Mouse (Mus musculus) heart, embryonic 14.5 days (tissue): ENCODE data around the gene Ubtd2. TPM values are rescaled to one million over a fixed set of nuclear protein-coding genes. Genes with fewer than 3 reads are reported as not detected.

Source experiments
- ATAC-seq: fragments of 200-750 bp; cut with Nextera tagmentation; 2 replicates; pipeline ENCODE4 v1.8.0; 2017; ENCODE audit warnings: low read depth, moderate TSS enrichment; ENCODE audit not compliant: insufficient number of reproducible peaks, insufficient read depth, low FRiP score
- H3K27ac ChIP-seq, 2 experiments: fragments of 200-500 bp in 1 of 2; fragments of 300-500 bp in 1 of 2; sonication (generic) in 1 of 2; replicated peaks in 1 of 2; 2 replicates each; pipeline ENCODE4 v1.5.1; 2012 to 2014; ENCODE audit warnings: low read depth in 2 of 2, low read length in 2 of 2, control low read depth in 1 of 2, mild to moderate bottlenecking in 1 of 2, mixed read lengths in 1 of 2; ENCODE audit not compliant: control insufficient read depth in 1 of 2, insufficient read depth in 1 of 2
- H3K27me3 ChIP-seq: fragments of 300-500 bp; sonication (generic); 2 replicates; pipeline ENCODE4 v1.6.1; 2014; ENCODE audit warnings: mild to moderate bottlenecking, low read length, control low read depth; ENCODE audit not compliant: control insufficient read depth, insufficient read depth
- H3K36me3 ChIP-seq: fragments of 300-500 bp; sonication (generic); 2 replicates; pipeline ENCODE4 v1.6.1; 2014; ENCODE audit warnings: mild to moderate bottlenecking, control low read depth, low read length, mixed read lengths; ENCODE audit not compliant: control insufficient read depth, insufficient read depth
- H3K4me1 ChIP-seq, 2 experiments: fragments of 200-500 bp in 1 of 2; fragments of 300-500 bp in 1 of 2; sonication (generic) in 1 of 2; 2 replicates each; pipeline ENCODE4 v1.6.1; 2012 to 2014; ENCODE audit warnings: low read length in 2 of 2, control low read depth in 1 of 2, mixed read lengths in 1 of 2; ENCODE audit not compliant: control insufficient read depth in 2 of 2, insufficient read depth in 2 of 2
- H3K4me2 ChIP-seq: fragments of 300-500 bp; sonication (generic); 2 replicates; pipeline ENCODE4 v1.6.1; 2014; ENCODE audit warnings: mild to moderate bottlenecking, low read length
- H3K4me3 ChIP-seq, 2 experiments: fragments of 200-500 bp in 1 of 2; fragments of 300-500 bp in 1 of 2; sonication (generic) in 1 of 2; 2 replicates each; pipeline ENCODE4 v1.5.1; 2012 to 2014; ENCODE audit warnings: low read length in 2 of 2, mild to moderate bottlenecking in 2 of 2, control low read depth in 1 of 2, low read depth in 1 of 2, moderate library complexity in 1 of 2; ENCODE audit not compliant: control insufficient read depth in 1 of 2, insufficient read depth in 1 of 2
- H3K9ac ChIP-seq: fragments of 300-500 bp; sonication (generic); 2 replicates; pipeline ENCODE4 v1.6.1; 2014; ENCODE audit warnings: mild to moderate bottlenecking, low read length
- H3K9me3 ChIP-seq: fragments of 300-500 bp; sonication (generic); 2 replicates; pipeline ENCODE4 v1.6.1; 2016; ENCODE audit warnings: low read length, control low read depth; ENCODE audit not compliant: control insufficient read depth
- WGBS: fragments of 180-500 bp; shearing (Covaris S2); extraction: QIAGEN DNeasy Blood & Tissue Kit; methylation state at CpG from one replicate; pipeline ENCODE4 v1.1.7; 2014; 5-methylcytosine and 5-hydroxymethylcytosine counted together
- polyA plus RNA-seq: library from polyadenylated mRNA; unstranded; fragments of >200 nt; fragmentation: Nextera tagmentation; extraction: Ambion mirVana; gene quantifications from 2 replicates; pipeline ENCODE4 v1.2.1, GENCODE M21; 2014

Gene Ubtd2
- polyA plus RNA-seq, 1 experiment from 2014 or later: 30.2 TPM

- WGBS: 0% methylated on average over 1 of the region's 1 CpGs
- H3K9ac ChIP-seq: no peak overlapping the region
- no peaks in the 10 kb centered on the region for H3K36me3 ChIP-seq
- ATAC-seq: no peak
- H3K4me1 ChIP-seq: peaks cover 2 to 3% of the 10 kb centered on the region in 2 experiments; a peak in 3 of 4 replicates
- H3K9me3 ChIP-seq: no peaks in the 10 kb centered on the region
- H3K27ac ChIP-seq: no peak overlapping the region
- H3K27me3 ChIP-seq: no peaks in the 10 kb centered on the region
- H3K4me2 ChIP-seq: no peak overlapping the region
- H3K4me3 ChIP-seq: no peak overlapping the region
Observed at GRCm38 (mm10) chr11:32450216-32450615, 5.0 kb upstream of the Ubtd2 start.

DNA sequence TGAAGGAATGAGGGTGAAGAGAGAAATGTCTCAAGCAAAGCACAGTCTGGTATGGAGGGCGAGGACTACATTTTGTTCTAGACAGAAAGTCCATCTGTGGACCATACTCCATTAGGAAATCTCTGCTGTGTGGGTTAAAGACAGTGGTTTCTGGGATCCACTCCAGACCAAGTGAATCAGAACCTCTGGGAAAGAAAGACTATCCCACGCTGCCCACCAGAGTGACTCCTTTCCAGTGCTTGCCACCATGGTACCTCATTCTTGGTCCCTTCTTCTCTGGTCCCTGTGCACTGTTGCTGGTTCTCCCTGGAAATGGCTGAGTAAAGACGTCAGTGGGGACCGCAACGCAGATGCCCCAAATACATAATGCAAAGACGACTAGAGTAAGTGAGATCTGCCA lies 3.9 kb upstream of the Ubtd2 start:
- no peaks in the 10 kb centered on the region for H3K27me3 ChIP-seq
- no peak overlapping the region for H3K9ac ChIP-seq
- no peak overlapping the region for H3K4me3 ChIP-seq
- 90% methylated on average over 6 of the region's 6 CpGs for WGBS
- no peak overlapping the region for H3K27ac ChIP-seq
- no peak for ATAC-seq
- no peaks in the 10 kb centered on the region for H3K36me3 ChIP-seq
- H3K4me1 ChIP-seq: peaks cover 2 to 4% of the 10 kb centered on the region in 2 experiments; a peak in 2 of 4 replicates
- H3K4me2 ChIP-seq: no peak overlapping the region
- no peaks in the 10 kb centered on the region for H3K9me3 ChIP-seq

GRCm38 (mm10) chr11:32452745-32453144 lies 2.4 kb upstream of the Ubtd2 start:
- Histone ChIP-seq H3K4me1 (peaks cover 2 to 10% of the 10 kb centered on the region in 2 experiments; a peak in 3 of 4 replicates), H3K27ac (no peak overlapping the region), H3K27me3 (no peaks in the 10 kb centered on the region), H3K9ac (no peak overlapping the region), H3K4me3 (no peak overlapping the region), H3K9me3 (no peaks in the 10 kb centered on the region), H3K36me3 (no peaks in the 10 kb centered on the region), H3K4me2 (no peak overlapping the region)
- no peak for ATAC-seq
- WGBS: 89% methylated on average over 4 of the region's 4 CpGs

DNA sequence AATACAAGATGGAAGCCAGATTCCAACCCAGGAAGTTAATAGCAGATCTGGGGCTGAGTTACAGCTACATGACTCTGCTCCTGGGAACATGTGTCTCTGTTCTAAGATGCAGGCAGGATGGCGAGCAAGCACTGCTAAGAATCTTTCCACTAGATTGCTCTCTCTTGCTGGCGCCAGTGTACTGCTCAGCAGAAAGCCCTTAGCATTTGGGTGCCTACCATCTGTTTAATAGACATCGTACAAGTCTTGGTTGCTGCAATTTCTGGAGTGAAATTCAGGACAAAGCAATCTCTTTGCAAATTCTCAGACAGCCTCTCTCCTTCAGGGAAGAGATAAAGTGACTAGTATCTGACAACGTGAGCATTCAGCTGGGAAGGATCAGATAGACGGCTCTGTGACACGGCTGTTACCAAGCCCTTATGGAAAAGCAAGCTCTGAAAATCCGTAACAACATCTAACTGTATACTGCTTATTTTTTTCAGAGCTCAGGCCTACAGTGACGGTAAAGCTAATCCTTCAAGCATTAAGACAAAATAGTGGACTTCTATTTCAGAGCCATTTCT lies 1.7 kb upstream of the Ubtd2 start:
- Histone ChIP-seq H3K4me1 (peaks cover 2 to 10% of the 10 kb centered on the region in 2 experiments; a peak in 3 of 4 replicates), H3K36me3 (no peaks in the 10 kb centered on the region), H3K9me3 (no peaks in the 10 kb centered on the region), H3K4me3 (no peak overlapping the region), H3K27me3 (no peaks in the 10 kb centered on the region), H3K4me2 (no peak overlapping the region), H3K27ac (no peak overlapping the region), H3K9ac (no peak overlapping the region)
- no peak for ATAC-seq
- 48% methylated on average over 8 of the region's 8 CpGs for WGBS

DNA sequence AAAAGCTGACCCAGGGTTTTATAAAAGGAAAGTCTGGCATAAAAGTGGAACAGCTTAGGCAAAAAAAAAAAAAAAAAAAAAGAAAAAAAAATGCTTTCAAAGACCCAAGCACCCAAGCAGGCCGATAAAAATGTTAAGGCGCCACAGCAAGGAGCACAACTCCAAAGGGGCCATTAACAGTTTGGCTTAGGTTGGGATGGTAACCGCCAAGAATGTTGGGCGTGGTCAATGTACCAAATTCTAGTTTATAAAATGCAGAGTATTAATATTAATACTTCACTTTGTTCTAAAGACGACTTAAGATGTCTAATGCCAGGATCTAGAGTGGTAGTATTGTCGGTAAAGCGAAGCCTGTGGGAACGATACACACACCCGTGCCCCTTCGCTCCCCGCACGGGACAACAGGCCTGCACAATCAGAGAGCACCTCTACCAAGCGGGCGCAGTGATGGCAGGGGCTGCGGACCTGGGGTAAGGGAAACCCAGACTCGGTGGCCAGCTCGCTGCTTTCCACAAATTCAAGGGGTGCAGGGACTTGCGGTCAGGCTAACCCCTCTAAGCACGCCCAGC lies 855 bp upstream of the Ubtd2 start:
- Histone ChIP-seq H3K27ac (peak overlapping the region; percentile 34 to 97), H3K27me3 (no peaks in the 10 kb centered on the region), H3K9ac (peak overlapping the region; percentile 94), H3K36me3 (no peaks in the 10 kb centered on the region), H3K4me2 (peak overlapping the region; percentile 94), H3K4me3 (peak overlapping the region; percentile 94 to 95), H3K4me1 (peaks cover 2 to 10% of the 10 kb centered on the region in 2 experiments; a peak in 3 of 4 replicates), H3K9me3 (no peaks in the 10 kb centered on the region)
- ATAC-seq: peak; percentile 32; the same call in 1 of the 2 replicates
- 4% methylated on average over 19 of the region's 19 CpGs for WGBS

DNA sequence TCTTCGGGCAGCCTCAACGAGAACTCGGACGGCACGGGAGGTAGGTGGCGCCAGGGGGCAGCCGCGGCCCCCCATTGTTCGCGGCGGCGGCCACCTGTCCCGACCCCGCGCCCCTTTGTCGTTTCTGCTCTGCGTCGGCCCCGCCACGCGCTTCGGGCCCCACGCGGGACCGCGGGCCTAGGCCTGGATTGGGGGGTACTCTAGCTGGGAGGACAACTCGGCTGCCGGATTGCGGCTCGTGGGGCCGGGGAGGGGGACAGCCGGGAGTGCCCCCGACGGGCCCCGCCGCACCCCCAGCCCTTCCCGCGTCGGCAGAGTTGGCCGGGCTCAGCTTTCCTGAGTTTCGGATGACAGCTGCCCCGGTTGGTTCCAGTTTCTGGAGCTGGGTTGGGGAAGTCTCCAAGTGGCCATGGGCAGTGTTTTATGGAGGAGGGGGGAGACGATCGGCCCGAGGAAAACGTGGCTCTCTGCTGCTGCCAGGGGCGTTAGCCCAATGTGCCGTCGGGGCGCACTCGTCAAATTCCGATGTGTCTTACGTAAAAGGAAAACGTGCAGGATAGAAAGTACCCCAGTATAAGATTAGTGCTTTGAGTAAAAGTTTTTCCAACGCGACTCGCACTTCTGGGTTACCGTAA lies 454 bp downstream of the Ubtd2 start:
- under 1% methylated on average over 50 of the region's 58 CpGs for whole genome bisulfite sequencing
- peaks cover 0 to 10% of the 10 kb centered on the region in 2 experiments; a peak in 3 of 4 replicates for H3K4me1 ChIP-seq
- H3K4me3 ChIP-seq: peak overlapping the region; percentile 94 to 95
- H3K9ac ChIP-seq: peak overlapping the region; percentile 94
- H3K36me3 ChIP-seq: no peaks in the 10 kb centered on the region
- peak overlapping the region; percentile 91 to 97 for H3K27ac ChIP-seq
- no peaks in the 10 kb centered on the region for H3K27me3 ChIP-seq
- H3K9me3 ChIP-seq: no peaks in the 10 kb centered on the region
- ATAC-seq: peak; percentile 29; the same call in 1 of the 2 replicates
- peak overlapping the region; percentile 94 for H3K4me2 ChIP-seq

DNA sequence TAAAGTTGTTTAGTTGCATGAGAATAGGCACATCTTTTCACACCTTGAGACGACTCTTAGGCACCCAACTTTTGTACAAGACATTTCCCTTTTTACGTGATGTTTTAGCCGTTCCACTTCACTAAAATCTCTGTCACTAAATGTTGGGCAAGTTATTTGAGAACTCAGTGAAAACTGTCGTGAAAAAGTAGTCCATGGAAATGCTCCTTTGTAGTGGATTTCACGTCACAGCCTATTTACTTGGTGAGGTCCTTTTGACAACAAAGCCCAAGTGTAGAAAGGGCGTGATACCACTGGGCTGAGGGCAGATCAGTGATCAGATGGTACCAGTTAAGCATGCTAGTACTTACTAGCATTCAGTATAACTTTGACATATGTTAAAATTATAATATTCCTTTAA lies 1.2 kb downstream of the Ubtd2 start:
- Histone ChIP-seq H3K4me2 (peak overlapping the region; percentile 94), H3K36me3 (no peaks in the 10 kb centered on the region), H3K27ac (peak overlapping the region in 1 of 2 experiments; percentile 97; a peak in 1 of 4 replicates), H3K4me3 (peak overlapping the region; percentile 94 to 95; a peak in 3 of 4 replicates), H3K9me3 (no peaks in the 10 kb centered on the region), H3K27me3 (no peaks in the 10 kb centered on the region), H3K9ac (peak overlapping the region; percentile 94), H3K4me1 (peaks cover 0 to 10% of the 10 kb centered on the region in 2 experiments; a peak in 3 of 4 replicates)
- 9% methylated on average over 6 of the region's 6 CpGs for WGBS
- ATAC-seq: no peak
